Mouse (Mus musculus): ENCODE results near the gene Ifi203.
"Not testable (repeated sequence)": the region's sequence is repeated elsewhere in the genome, so short reads cannot be mapped to it uniquely, and the experiment has no call there.

The Ifi203 gene

DNA sequence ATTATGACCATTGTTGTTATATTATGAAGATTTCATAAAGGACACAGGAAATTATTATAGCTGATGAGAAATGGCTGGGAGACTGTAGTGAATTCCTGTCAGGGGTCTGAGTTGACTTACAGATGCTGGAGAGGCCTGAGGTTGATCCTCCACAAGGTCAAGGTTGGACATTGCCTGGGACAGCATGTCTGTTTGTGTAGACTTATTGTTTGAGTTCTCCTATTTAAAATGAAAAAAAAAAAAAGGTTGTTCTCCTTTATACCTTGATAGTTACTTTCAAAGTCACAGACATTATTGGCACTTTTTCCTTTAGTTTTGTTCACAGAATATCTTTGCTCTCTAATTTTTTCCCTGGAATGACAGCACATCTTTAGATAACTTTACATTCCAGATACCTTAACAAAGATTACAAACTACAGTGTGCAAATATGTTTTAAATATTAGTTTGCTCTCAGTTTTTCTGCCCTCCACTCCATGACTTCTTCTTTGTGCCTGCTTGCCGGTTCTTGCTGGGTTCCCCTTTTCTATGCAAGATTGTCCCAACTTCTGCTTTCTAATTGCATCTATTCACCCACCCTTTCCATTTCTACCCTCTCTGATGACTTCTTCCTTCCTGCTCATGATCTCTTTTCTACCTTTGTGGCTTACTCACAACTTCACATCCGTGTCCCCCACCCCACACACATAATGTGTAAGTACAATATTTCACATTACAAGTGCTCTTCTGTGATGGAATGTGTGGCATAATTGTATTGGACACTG, 55.3 kb downstream of the Ifi203 start:
- DNase-seq, result not testable (repeated sequence)

DNA sequence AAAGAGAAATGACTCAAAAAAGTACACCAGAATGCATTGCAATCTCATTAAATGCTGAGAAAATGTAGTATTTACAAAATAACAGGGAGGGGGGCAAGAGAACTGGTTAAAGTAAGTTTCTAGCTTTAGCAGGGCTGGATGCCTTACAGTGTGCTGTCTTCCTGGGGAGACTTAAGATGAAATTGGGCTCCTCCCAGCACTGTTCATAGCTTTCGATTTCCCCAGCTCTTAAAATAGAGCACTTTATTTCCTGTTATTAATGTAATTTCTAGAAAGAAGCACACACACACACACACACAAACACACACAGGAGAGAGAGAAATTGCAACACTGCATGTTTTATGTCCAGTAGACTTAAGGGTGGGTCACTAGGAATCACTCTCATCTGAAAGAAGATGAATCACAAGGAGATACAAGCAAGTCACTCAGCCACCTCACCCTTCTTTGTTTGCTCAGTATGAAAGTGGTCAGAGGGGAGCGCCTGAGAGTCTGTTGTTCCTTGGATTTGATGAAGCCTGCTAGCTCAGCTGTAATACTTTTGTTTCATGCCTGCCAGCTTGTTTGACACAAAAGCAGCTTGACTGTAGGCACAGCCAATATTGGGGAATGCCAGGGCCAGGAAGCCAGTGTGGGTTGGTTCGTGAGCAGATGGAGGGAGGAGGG, 62.3 kb downstream of the Ifi203 start:
- DNase-seq, result peak; percentile 33

DNA sequence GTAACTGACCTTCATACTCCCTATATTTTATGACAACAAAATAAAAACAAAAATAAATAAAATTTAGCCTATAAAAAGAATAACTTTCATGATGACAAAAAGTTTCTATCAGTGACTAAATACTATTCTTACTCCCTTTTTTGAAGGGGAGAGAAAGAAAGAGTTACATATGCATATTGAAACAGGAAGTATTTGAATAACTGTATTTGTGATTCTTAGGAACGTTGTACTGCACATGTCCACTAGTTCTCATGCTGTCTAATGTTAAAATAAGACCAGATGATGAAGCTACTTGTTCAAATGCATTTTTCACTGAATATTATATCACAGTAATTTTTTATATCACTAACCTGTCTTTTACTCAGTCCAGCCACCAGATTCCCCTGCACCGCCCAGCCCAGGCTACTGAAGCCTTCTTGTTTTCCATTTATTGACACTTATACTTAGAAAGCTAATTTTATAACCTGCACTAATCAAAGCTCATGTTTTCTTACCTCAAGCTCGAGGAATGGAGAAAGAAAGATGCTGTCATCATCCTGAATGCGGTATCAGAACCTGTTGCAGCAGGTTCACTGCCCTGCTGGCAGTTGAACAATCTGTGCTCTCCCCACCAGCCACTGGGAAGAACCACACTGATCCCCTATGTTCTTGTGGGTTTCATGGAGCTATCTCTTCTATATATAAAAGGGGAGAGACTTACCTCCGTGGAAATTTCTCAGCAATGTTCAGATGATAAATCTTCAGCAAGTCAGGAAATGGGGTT, 63.1 kb downstream of the Ifi203 start:
- not testable (repeated sequence) for DNase-seq

DNA sequence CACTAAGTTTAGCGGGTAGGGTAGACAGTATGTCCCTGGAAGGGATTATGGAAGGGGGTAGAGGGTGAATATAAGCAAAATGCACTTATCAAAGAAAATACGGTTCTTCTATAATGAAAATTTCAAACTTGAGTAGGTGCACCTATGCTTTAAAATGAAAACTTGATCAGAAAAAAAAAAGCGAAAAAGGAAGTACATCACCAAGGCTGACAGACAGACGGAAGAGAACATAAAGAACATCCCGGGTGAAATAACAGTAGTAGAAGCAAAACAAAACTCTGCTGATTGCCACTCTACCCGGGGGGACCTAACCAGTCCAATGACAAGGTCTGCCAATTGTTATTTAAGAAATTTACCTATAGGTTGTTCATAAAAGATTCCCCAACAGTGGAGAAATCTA, 64.2 kb downstream of the Ifi203 start:
- not testable (repeated sequence) for DNase-seq

DNA sequence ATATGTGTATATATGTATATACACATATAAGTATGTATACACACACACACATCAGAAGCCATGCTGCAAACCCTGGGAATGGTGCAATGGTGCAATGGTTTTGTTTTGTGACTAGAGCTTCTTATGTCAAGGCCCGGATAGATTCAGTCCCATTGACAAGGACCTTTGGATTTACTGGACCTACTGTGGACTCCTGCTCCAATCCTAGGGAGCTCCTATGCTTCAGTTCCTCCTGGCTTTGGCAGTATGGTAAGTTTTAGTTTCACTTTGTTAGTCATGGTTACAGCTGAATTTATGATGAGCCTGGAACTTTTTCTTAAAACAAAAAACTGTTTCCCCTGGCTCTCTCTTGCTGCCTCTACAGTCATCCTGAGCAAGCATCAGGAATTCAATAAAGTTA, 65.3 kb downstream of the Ifi203 start:
- not testable (repeated sequence) for DNase-seq

Measured in kidney, adult 9 months (tissue).